Mouse (Mus musculus) cortical plate, adult 2 months (tissue): ENCODE data around the gene Tec.

ENCODE experiments used
- CTCF ChIP-seq: fragments of 200-500 bp; IDR thresholded peaks from 2 replicates; pipeline ENCODE4 v1.5.1; 2011; ENCODE audit warnings: mild to moderate bottlenecking, control low read depth, low read length; ENCODE audit not compliant: insufficient read depth; ENCODE audit errors: extremely low read depth
- POLR2A ChIP-seq: fragments of 200-500 bp; IDR thresholded peaks from 2 replicates; pipeline ENCODE4 v1.6.1; 2011; ENCODE audit warnings: mild to moderate bottlenecking, low read length, control low read depth; ENCODE audit not compliant: insufficient read depth; ENCODE audit errors: extremely low read depth

GRCm38 (mm10) chr5:72832191-72832590, 36.1 kb downstream of the Tec start:
- no peak for TF ChIP-seq CTCF
- no peak for TF ChIP-seq POLR2A
